Mouse (Mus musculus): ENCODE measurements around the gene Thap7.

Thap7 gene

GRCm38 (mm10) chr16:17488478-17489468 lies 42.2 kb downstream of the Thap7 start:
- DNase-seq = peak in 1 of 2 experiments; percentile 44

GRCm38 (mm10) chr16:17486505-17486904 lies 44.4 kb downstream of the Thap7 start:
- peak in 1 of 2 experiments; percentile 36 for DNase-seq

- DNase-seq = no peak
Observed at GRCm38 (mm10) chr16:17481465-17481864, 49.5 kb downstream of the Thap7 start.

GRCm38 (mm10) chr16:17478331-17478943 lies 52.5 kb downstream of the Thap7 start:
- DNase-seq = no peak
